Mouse (Mus musculus): Measurements from ENCODE around the gene Prl4a1. TPM values are rescaled to one million over a fixed set of nuclear protein-coding genes. Genes with fewer than 3 reads are reported as not detected.
"Not testable (repeated sequence)": the region's sequence is repeated elsewhere in the genome, so short reads cannot be mapped to it uniquely, and the experiment has no call there.

Prl4a1 gene
- not detected for polyA plus RNA-seq (2017; shearing (Covaris generic))

GRCm38 (mm10) chr13:28015912-28016311 is at the start of gene Prl4a1:
TSS of gene Prl4a1 (plus strand) at chr13:28016212.
- no peak for ATAC-seq

GRCm38 (mm10) chr13:27972931-27973330 is 43.1 kb upstream of the Prl4a1 start:
- ATAC-seq = no peak

- not testable (repeated sequence) for ATAC-seq
These were observed 41.7 kb upstream of the Prl4a1 start for GRCm38 (mm10) chr13:27974281-27974680.

- no peak for ATAC-seq
These were observed 38.4 kb upstream of the Prl4a1 start for GRCm38 (mm10) chr13:27977646-27978045.

DNA sequence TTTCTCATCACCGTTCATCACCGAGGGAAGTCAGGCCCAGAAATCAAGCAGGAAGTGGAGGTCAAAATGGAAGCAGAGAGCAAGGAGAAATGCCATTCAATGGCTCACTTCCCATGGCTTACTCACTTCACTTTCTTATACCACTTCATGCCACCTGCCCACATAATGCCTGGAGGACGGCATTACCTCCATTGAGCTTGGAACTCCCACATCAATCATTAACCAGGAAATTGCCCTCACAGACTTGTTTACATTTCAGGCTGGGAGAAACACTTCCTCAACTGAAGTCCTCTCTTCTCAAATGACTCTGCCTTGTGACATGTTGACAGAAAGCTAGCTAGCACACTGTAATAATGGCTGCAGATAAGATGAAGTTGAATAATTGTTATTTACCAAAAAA is 19.5 kb upstream of the Prl4a1 start:
- not testable (repeated sequence) for ATAC-seq

- ATAC-seq = no peak
These were observed 13.3 kb downstream of the Prl4a1 start for GRCm38 (mm10) chr13:28029330-28029729.

GRCm38 (mm10) chr13:28069315-28069714 is 53.3 kb downstream of the Prl4a1 start:
- ATAC-seq = no peak

Other genes with a start within 250 kb of the Prl4a1 start
- gene Prl7c1, start 235.4 kb upstream of the Prl4a1 start, polyA plus RNA-seq (2017; shearing (Covaris generic)) = not detected
- gene Prl2a1, start 214.6 kb upstream of the Prl4a1 start, polyA plus RNA-seq (2017; shearing (Covaris generic)) = not detected
- gene Prl2c1, start 166.9 kb upstream of the Prl4a1 start, polyA plus RNA-seq (2017; shearing (Covaris generic)) = not detected
- gene Prl5a1, start 126.3 kb downstream of the Prl4a1 start, polyA plus RNA-seq (2017; shearing (Covaris generic)) = not detected
- gene Gm11361, start 241.3 kb downstream of the Prl4a1 start, polyA plus RNA-seq (2017; shearing (Covaris generic)) = 10 to 100 TPM; 30.1 to 36.5 TPM